Mouse (Mus musculus): ENCODE measurements at regions not wholly inside any gene's neighbourhood (a gene's known extent, or its start where the extent isn't known, plus 50 kb on each side); places are given as distances from the start of the nearest gene placed in this dataset.

- no peak for DNase-seq
Observed at GRCm38 (mm10) chr14:110276192-110276591, 478.8 kb downstream of the Slitrk6 start.

- no peak for DNase-seq
Observed at GRCm38 (mm10) chr14:110271270-110271669, 483.7 kb downstream of the Slitrk6 start.

- no peak for DNase-seq
Observed at GRCm38 (mm10) chr14:110244466-110244865, 510.5 kb downstream of the Slitrk6 start.

GRCm38 (mm10) chr14:110243549-110243948, 511.4 kb downstream of the Slitrk6 start:
- DNase-seq: no peak

- no peak for DNase-seq
Observed at GRCm38 (mm10) chr14:110238800-110239199, 516.1 kb downstream of the Slitrk6 start.

GRCm38 (mm10) chr14:110224678-110225446, 530.1 kb downstream of the Slitrk6 start:
- DNase-seq: no peak

- no peak for DNase-seq
Observed at GRCm38 (mm10) chr14:110190987-110191607, 563.9 kb downstream of the Slitrk6 start.

GRCm38 (mm10) chr14:110190471-110190870, 564.5 kb downstream of the Slitrk6 start:
- DNase-seq: no peak

- no peak for DNase-seq
Observed at GRCm38 (mm10) chr14:110179166-110179565, 575.8 kb downstream of the Slitrk6 start.

- DNase-seq: no peak
Observed at GRCm38 (mm10) chr14:110171162-110172117, 583.5 kb downstream of the Slitrk6 start.

GRCm38 (mm10) chr14:110168632-110169031, 586.3 kb downstream of the Slitrk6 start:
- no peak for DNase-seq

- no peak for DNase-seq
Observed at GRCm38 (mm10) chr14:110128265-110128664, 626.7 kb downstream of the Slitrk6 start.

GRCm38 (mm10) chr14:110125936-110126710, 628.8 kb downstream of the Slitrk6 start:
- no peak for DNase-seq

- DNase-seq: no peak
Observed at GRCm38 (mm10) chr14:110122710-110123109, 632.2 kb downstream of the Slitrk6 start.

- no peak for DNase-seq
Observed at GRCm38 (mm10) chr14:110115578-110115977, 639.4 kb downstream of the Slitrk6 start.

GRCm38 (mm10) chr14:110100852-110101251, 654.1 kb downstream of the Slitrk6 start:
- DNase-seq: no peak

- DNase-seq: no peak
Observed at GRCm38 (mm10) chr14:110078351-110078750, 676.6 kb downstream of the Slitrk6 start.

GRCm38 (mm10) chr14:110047748-110048147, 707.2 kb downstream of the Slitrk6 start:
- no peak for DNase-seq

GRCm38 (mm10) chr14:110043211-110043610, 711.7 kb downstream of the Slitrk6 start:
- DNase-seq: no peak

- DNase-seq: no peak
Observed at GRCm38 (mm10) chr14:110021812-110022211, 733.1 kb downstream of the Slitrk6 start.

- no peak for DNase-seq
Observed at GRCm38 (mm10) chr14:110015126-110015525, 739.8 kb downstream of the Slitrk6 start.

GRCm38 (mm10) chr14:110013229-110013628, 741.7 kb downstream of the Slitrk6 start:
- no peak for DNase-seq
